Mouse (Mus musculus): ENCODE data around the gene Srcap.
A peak's percentile ranks its signal among the peaks of the same experiment; 100 is the strongest.
"Not testable (repeated sequence)": the region's sequence is repeated elsewhere in the genome, so short reads cannot be mapped to it uniquely, and the experiment has no call there.

Srcap gene

GRCm38 (mm10) chr7:127491846-127492245, 19.9 kb upstream of the Srcap start:
- no peak for DNase-seq

- DNase-seq = no peak
Observed at GRCm38 (mm10) chr7:127494648-127495047, 17.1 kb upstream of the Srcap start.

- no peak for DNase-seq
Observed at GRCm38 (mm10) chr7:127497382-127497781, 14.4 kb upstream of the Srcap start.

- no peak for DNase-seq
Observed at GRCm38 (mm10) chr7:127498407-127498806, 13.4 kb upstream of the Srcap start.

GRCm38 (mm10) chr7:127508291-127508690, 3.5 kb upstream of the Srcap start:
- no peak for DNase-seq

- DNase-seq = not testable (repeated sequence)
Observed at GRCm38 (mm10) chr7:127509830-127510229, 2.0 kb upstream of the Srcap start.

GRCm38 (mm10) chr7:127511241-127511640, 542 bp upstream of the Srcap start:
- DNase-seq = peak in 1 of 2 experiments; percentile 17

GRCm38 (mm10) chr7:127512231-127513015, 640 bp downstream of the Srcap start:
- peak; percentile 93 to 94 for DNase-seq

- DNase-seq = peak in 1 of 2 experiments; percentile 25
Observed at GRCm38 (mm10) chr7:127513016-127513390, 1.2 kb downstream of the Srcap start.

- no peak for DNase-seq
Observed at GRCm38 (mm10) chr7:127513781-127514180, 2.0 kb downstream of the Srcap start.

GRCm38 (mm10) chr7:127515846-127516245, 4.1 kb downstream of the Srcap start:
- no peak for DNase-seq

GRCm38 (mm10) chr7:127516344-127516743, 4.6 kb downstream of the Srcap start:
- no peak for DNase-seq

- no peak for DNase-seq
Observed at GRCm38 (mm10) chr7:127519284-127519683, 7.5 kb downstream of the Srcap start, which contains the start of gene Gm42715. Gene Gm42715 (plus strand): TSS chr7:127519584.

GRCm38 (mm10) chr7:127541671-127542070, 29.9 kb downstream of the Srcap start:
- no peak for DNase-seq

- DNase-seq = no peak
Observed at GRCm38 (mm10) chr7:127549116-127549835, 37.5 kb downstream of the Srcap start.

- DNase-seq = no peak
Observed at GRCm38 (mm10) chr7:127551558-127551957, 39.8 kb downstream of the Srcap start.

- DNase-seq = no peak
Observed at GRCm38 (mm10) chr7:127560580-127560979, 48.8 kb downstream of the Srcap start.

- DNase-seq = no peak
Observed at GRCm38 (mm10) chr7:127561340-127561858, 49.6 kb downstream of the Srcap start, which contains the start of gene Tmem265. Gene Tmem265 (plus strand): TSS chr7:127561390.

- no peak for DNase-seq
Observed at GRCm38 (mm10) chr7:127564381-127565150, 52.8 kb downstream of the Srcap start.

- DNase-seq = peak; percentile 85 to 94
Observed at GRCm38 (mm10) chr7:127572895-127573471, 61.2 kb downstream of the Srcap start, which contains the start of gene Phkg2. Gene Phkg2 (plus strand): TSS chr7:127573340.

- peak; percentile 32 to 41 for DNase-seq
Observed at GRCm38 (mm10) chr7:127573503-127574008, 61.8 kb downstream of the Srcap start.

- no peak for DNase-seq
Observed at GRCm38 (mm10) chr7:127574115-127574514, 62.3 kb downstream of the Srcap start.

All from thymus, adult 18-20 months (tissue).